Mouse (Mus musculus): Measurements from ENCODE around the gene Stk17b. TPM values are rescaled to one million over a fixed set of nuclear protein-coding genes. Genes with fewer than 3 reads are reported as not detected.

Gene Stk17b
- 895 TPM for total RNA-seq (2023)

DNA sequence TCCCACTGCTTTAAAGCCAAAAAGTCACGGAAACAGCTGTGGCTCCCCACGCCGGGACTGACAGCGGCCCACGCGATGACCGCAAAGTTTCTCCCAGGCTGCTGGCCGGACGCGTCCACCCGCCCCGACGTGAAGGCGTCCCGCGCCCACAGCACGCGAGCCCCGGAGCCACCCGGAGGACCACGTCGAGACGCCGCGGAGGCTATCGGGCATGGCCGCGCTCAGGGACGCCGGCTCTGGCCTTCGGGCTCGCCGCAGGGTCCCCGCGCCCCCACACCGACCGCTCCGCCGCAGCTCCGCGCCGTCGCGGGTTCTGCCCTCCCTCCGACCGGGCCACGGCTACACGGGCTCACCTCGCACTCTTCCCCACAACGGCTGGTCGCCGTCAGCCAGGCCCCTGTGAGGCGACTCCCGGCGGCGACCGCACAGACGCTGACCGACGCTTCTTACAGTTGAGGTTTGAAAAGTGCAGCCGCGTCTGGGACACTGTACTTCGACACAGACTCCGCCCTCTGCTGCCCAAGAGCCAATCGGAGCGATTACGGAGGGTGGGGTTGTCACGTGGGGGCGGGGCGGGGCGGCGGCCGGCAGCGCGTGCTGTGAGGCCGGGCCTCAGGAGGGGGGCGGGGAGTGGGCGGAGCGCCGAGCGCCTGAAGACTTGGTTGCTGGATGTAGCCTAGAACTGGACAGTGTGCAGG lies at the start of gene Stk17b:
TSS of gene Stk17b (minus strand) at position 504 of the 698 bp plus-strand sequence.

GRCm38 (mm10) chr1:53706431-53707361 lies 78.3 kb downstream of the Stk17b start, which contains the start of gene Dnah7a:
Gene Dnah7a (minus strand): TSS chr1:53706784.

Other genes starting within 250 kb of the Stk17b start
- gene Dnah7a, start 78.4 kb downstream of the Stk17b start, total RNA-seq (2023) = 3.1 TPM